Mouse (Mus musculus): Measurements from ENCODE around the gene Lrrc10.

DNA sequence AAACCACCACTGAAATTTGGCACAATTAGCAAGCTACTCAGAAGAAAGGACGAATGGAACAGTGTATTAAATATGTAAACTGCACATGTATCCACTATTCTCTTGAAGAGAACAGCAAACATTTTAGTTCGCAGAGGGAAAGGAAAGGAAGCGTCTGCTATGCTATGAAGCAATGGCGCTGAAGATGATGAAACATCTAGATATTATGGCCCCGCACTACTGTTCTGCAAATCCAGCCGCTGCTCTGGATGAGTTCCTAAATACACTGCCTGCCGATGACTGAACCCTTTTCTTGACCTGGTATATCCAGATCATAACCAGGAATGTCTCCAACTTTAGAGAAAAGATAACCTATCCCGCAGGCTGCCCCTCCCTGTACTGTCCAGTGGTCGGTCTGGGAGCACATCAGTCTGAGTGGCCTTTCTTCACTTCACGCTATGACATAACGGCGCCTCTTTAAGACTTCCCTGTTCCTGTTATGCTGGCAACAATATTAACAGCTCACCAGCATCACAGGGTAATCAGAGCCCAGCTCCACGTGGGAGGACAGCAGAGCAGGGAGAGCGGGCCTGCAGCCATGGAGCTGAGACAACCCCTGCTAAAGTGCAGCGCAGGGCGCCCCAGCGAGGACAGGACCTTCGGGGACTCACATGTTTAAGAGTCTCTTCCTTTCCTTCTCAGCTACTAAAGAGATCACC lies 27.2 kb downstream of the Lrrc10 start:
- TF ChIP-seq CTCF (IDR thresholded peaks at IDR 0.05; ENCODE audit: insufficient read depth, low read length) (no peak), POLR2A (IDR thresholded peaks at IDR 0.05; ENCODE audit: borderline replicate concordance, extremely low read depth, low read depth, low read length) (no peak)
